Mouse (Mus musculus) activated CD4-positive, CD25-positive, alpha-beta regulatory T cell (primary cell): ENCODE data around the gene Myo1h. TPM values are rescaled to one million over a fixed set of nuclear protein-coding genes. Genes with fewer than 3 reads are reported as not detected.

Source experiments
- polyA plus RNA-seq, 2 experiments: library from polyadenylated mRNA; unstranded; fragments of 100-300 nt; shearing (Covaris generic); gene quantifications; one replicate each; pipeline ENCODE4 v1.2.1; 2017

Gene Myo1h
- 1 to 10 TPM in 1 of 2 experiments, under 1 TPM in 1; 0.57 to 3.7 TPM for polyA plus RNA-seq

GRCm38 (mm10) chr5:114288874-114289273 is at the start of gene Myo1h:
TSS of gene Myo1h (plus strand) at chr5:114289166.

GRCm38 (mm10) chr5:114273693-114274402 is 15.1 kb upstream of the Myo1h start, which contains the start of gene Foxn4:
TSS of gene Foxn4 (minus strand) at chr5:114273807.

GRCm38 (mm10) chr5:114380209-114381012 is 91.4 kb downstream of the Myo1h start, which contains the start of the genes Kctd10 and Ube3b:
TSS of gene Kctd10 (minus strand) at chr5:114380508.
TSS of gene Ube3b (plus strand) at chr5:114380607.

Other genes with a start within 250 kb of the Myo1h start
- 1 to 10 TPM; 7.4 to 8.7 TPM for gene Usp30, start 223.7 kb upstream of the Myo1h start, polyA plus RNA-seq
- gene Svop, start 197.6 kb upstream of the Myo1h start, polyA plus RNA-seq: under 1 TPM in 1 of 2 experiments, not detected in 1; 0.59 TPM
- 10 to 100 TPM in 1 of 2 experiments, 1 to 10 TPM in 1; 8.3 to 10.2 TPM for gene Alkbh2, start 160.9 kb upstream of the Myo1h start, polyA plus RNA-seq
- gene Ung, start 158.8 kb upstream of the Myo1h start, polyA plus RNA-seq: 1 to 10 TPM; 2.8 to 4.6 TPM
- under 1 TPM; 0.06 to 0.49 TPM for gene Acacb, start 142.6 kb upstream of the Myo1h start, polyA plus RNA-seq
- under 1 TPM in 1 of 2 experiments, not detected in 1; 0.21 TPM for gene Foxn4, start 15.4 kb upstream of the Myo1h start, polyA plus RNA-seq
- 100 to 1,000 TPM in 1 of 2 experiments, 10 to 100 TPM in 1; 84.2 to 116 TPM for gene Kctd10, start 91.3 kb downstream of the Myo1h start, polyA plus RNA-seq
- 10 to 100 TPM; 36.4 to 49.1 TPM for gene Ube3b, start 91.4 kb downstream of the Myo1h start, polyA plus RNA-seq
- gene Mmab, start 154.9 kb downstream of the Myo1h start, polyA plus RNA-seq: 1 to 10 TPM; 4.3 to 6.7 TPM
- 1 to 10 TPM; 4.4 to 7.9 TPM for gene Mvk, start 155.1 kb downstream of the Myo1h start, polyA plus RNA-seq